Mouse (Mus musculus) urinary bladder, postnatal 10 days (tissue): ENCODE results near the gene Cyp2w1.
"Not testable (repeated sequence)": the region's sequence is repeated elsewhere in the genome, so short reads cannot be mapped to it uniquely, and the experiment has no call there.

ENCODE experiments used
- DNase-seq: peaks from one replicate; pipeline ENCODE4 v3.0.0; 2022; ENCODE audit warnings: low spot score

Gene Cyp2w1

DNA sequence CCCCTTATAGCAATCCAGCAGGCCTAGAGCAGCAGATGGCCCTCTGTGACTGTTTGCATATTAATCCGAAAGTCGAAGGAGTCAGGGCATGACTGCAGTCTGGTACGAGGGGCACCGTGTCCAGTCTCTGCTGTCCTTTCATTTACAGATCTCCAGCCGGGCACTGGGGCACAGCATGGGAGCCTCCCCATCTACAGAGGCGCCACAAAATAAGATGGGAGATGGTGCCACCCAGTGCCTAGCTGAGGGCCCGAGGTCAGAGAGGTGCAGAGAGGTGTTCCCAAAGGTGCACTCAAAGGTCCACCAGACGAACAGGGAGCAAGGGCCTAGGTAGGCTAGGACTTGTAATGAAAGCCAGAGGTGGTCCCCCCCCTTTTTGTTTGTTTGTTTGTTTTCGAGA, 30.8 kb downstream of the Cyp2w1 start:
- DNase-seq = no peak

DNA sequence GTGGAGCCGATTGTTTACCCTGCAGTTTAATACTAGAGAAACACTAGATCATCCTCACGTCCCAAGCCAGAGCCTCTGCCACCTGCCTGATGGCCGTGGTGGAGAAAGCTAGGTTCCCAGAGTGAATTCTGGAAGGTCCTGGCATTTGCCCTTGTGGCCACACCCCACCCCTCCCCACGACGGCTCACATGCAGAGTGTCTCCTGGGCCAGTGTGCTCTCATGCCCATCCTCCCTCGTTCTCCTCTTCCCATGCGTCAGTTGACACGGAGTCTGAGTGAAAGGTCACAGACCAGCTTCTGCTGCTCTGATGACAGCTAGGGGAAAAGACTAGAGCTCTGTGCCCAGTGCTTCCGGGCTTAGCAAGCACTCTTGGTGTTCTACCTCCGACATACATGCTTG, 32.1 kb downstream of the Cyp2w1 start:
- DNase-seq = no peak

DNA sequence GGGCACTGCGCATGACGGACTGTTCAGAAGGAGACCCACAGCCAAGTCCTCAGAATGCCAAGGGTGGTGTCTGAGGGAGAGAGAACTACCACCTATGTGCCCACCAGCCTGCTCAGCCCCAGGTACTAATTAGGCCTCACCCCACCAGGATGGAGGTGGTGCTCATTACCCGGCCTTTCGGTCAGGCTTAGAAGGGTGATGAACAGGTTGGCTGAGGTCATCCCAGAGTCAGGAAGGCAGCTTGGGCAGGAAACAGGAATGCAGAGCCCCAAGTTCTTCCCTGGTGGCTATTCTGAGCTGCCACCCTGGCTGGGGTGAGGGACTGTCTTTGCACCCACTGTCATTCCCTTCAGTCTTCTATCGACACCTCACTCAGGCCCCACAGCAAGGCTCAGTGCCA, 33.6 kb downstream of the Cyp2w1 start:
- DNase-seq = no peak

DNA sequence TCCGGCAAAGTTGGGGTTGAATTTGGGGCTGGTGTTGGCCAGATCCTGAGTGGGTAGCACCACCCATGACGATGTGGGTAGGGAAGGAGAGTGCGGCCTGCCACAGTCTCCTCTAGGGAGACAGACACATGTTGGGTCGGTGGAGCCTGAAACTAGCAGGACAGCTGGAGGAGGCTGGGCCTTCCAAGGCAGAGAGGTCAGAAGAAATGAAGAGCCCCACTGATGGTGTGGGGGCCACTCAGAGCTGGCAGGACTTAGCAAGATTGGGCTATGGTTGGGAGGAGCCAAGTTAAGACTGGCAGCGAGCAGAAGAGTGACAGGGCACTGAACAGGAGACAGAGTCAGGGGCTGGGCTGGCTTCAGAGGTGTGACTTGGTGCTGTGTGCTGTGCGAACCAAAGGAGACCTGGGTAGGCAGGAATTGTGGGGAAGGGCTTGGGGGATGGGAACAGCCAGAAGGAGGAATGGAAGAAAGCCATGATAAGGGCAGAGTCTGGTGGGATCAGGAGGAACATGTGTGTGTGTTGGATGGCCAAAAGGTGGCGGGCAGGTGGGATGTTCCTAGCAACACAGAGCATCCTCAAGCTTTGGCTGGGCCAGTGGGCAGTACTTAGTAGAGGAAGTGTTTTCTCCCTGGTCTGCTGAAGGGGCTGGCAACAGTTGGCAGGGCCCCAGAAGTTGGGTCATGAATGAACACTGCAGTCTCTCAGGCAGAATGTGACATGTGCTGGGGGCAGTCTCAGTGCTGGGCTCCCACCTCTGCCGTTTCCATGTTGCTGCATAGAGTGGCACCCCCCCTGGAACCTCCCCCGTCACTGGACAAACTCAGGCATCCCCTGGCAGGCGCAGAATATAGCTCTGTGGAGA, 35.1 kb downstream of the Cyp2w1 start:
- DNase-seq = no peak

DNA sequence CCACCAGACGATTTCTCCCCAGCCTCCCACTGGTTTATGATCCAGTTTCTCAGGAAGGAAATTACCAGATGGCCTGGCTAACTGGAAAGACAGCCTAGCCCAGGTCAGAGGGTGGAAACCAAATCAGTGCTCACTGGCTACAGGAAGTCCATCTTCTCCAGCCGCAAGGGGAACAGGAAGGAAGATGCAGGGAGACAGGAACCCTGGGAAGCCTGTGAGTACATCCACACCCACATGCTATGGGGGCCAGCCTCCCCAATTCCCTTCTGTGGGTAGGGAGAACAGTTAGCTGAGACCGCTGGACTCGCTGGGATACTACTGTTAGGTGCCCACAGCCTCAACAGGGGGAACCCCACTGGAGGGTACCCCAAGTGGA, 35.8 kb downstream of the Cyp2w1 start:
- DNase-seq = no peak

DNA sequence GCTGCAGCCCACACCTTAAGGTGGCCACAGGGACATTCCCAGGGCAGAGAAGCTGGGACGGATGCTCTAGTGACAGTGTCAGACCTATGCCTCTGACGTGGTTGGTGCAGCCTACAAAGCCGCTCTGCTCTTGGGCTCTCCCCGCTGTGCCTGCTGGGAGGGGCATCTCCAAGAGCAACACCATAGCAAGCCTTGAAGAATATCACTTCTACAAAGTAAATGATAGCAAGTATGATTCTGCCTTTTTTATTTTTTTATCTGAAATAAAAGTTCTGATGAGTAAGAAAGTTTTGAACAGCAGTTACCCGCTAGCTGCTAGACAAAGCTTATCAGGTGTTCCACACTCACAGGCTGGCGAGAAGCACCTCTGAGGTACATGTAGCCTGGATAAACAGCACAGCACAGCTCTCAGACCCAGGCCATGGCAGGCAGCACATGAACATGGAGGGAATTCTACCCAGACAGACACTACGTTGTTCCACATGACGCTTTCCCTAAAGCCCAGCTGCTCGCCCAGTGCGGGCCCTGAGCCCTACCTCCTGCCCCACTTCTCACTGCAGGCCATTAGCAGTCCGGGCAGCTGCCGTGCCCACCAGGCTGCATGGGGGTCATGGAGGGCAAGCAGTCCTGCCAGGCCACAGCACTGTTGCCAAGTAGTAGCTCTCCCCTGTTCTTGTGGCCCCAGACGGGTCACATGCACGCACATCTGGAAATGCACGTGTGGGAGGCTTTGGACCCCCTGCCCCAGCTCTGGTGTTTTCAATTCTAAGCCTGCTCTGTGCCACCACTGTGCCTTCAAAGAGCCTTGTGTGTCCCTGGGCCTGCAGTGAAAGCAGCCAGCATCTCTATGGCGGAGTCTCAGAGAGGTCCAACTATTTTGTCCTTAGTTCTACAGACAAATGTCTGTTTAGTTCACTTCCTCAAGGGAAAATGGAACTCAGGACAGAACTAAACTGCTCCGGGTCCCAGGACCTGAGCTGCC, 36.6 kb downstream of the Cyp2w1 start:
- DNase-seq = no peak

DNA sequence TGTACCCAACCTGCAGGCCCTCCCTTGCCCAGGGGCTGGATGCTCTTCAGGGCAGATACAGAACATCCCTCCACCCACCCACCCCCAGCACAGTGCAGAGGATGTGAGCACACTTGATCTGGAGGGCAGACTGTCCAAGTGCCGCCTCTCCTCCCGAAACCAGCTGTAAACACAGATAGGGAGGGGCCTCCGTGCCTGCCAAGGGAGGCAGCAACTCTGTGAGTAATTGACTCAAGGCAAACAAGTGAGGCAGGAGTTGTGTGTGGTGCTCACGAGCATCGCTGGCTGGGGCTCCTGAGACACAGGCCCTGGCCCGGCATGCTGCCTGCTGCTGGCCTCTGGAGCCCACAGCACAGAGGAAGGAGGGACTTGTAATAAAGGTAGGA, 37.3 kb downstream of the Cyp2w1 start:
- no peak for DNase-seq

DNA sequence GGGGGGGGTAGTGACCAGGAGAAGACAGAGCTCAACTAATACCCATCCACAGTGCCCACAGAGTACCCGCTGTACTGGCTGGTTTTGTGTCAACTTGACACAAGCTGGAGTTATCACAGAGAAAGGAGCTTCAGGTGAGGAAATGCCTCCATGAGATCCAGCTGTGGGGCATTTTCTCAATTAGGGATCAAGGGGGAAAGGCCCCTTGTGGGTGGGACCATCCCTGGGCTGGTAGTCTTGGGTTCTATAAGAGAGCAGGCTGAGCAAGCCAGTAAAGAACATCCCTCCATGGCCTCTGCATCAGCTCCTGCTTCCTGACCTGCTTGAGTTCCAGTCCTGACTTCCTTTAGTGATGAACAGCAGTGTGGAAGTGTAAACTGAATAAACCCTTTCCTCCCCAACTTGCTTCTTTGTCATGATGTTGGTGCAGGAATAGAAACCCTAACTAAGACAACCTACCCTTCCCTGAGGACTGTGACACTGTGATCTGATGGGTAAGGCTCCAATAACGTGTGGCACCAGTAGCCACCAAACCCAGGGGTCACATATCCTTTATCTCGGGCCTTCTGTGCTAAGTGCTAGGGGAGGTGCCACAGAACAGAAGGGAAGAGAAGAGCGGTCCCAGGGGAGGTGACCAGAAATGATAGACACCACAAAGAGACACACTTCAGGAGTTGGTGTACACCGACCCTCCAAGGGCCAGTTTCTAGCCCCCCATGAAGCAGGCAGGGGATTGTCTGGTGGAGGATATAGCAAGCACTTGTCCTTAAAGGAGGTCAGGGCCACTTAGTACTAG, 38.1 kb downstream of the Cyp2w1 start:
- not testable (repeated sequence) for DNase-seq

DNA sequence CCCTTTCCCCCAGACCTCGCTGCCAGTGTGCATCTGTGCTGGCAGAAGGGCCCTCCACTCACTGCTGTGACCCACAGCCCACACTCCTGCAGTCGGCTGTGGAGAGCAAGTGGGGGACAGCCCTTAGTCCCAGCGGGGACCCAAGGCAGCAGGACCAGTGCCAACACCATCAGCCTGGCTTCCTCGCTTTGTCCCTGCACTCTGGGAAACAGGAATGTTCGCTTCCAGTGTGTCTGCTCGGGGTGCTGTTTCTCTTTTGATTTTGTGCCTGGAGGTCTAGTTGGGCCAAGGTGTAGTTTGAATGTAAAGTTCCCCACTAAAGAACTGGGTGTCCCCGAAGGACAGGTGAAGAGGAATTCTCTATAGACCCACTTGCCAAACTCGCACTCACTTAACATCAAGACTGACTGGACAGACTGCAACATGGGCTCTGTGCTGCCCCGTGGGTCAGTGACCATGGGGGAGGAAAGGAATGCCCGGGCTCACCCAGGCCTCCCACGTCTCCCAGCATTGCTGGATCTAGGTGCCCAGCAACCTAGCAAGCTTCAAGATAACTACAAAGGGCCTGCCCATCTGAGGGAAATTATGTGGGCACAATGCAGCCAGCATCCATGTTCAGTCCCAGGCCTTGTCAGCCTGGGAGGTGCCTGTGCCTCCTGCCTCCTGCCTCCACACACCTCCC, 39.0 kb downstream of the Cyp2w1 start:
- no peak for DNase-seq

DNA sequence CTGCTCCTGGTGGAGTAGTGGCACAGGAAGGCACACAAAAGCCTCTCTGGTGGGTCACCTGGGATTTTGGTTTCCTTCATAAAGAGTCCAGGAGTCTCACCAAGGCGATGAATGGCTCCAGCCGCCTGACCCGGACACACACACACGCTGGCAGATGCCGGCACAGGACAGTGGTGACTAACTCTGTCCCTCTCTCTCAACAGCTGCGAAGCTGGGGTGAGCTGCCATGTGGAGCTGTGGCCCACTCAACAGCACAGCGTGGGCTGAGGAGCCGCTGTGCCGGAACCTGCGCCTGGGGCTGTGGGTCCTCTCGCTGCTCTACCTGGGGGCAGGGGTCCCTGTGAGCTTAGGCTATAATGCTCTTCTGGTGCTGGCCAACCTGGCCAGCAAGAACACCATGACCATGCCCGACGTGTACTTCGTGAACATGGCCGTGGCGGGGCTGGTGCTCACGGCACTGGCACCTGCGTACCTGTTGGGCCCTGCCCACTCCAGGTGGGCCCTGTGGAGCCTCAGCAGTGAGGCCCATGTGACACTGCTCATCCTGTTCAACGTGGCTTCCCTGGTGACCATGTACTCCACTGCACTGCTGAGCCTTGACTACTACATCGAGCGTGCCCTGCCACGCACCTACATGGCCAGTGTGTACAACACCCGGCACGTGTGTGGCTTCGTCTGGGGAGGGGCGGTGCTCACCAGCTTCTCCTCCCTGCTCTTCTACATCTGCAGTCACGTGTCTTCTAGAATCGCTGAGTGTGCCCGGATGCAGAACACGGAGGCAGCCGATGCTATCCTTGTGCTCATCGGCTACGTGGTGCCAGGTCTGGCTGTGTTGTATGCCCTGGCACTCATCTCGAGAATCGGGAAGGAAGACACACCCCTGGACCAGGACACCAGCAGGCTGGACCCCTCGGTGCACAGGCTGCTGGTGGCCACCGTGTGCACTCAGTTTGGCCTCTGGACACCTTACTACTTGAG, 40.1 kb downstream of the Cyp2w1 start:
- no peak for DNase-seq

DNA sequence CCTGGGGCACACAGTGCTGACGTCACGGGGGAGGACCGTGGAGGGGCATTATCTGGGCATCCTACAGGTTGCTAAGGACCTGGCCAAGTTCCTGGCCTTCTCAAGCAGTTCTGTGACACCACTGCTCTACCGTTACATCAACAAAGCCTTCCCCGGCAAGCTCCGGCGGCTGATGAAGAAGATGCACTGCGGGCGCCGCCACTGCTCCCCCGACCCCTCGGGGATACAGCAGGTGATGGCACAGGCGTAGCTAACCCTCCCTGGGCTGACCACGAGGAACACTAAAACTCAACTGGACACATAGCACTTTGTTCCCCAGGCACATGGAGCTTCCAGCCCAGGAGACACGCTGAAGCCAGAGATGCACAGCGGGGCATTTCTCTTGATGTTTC, 40.8 kb downstream of the Cyp2w1 start:
- no peak for DNase-seq

DNA sequence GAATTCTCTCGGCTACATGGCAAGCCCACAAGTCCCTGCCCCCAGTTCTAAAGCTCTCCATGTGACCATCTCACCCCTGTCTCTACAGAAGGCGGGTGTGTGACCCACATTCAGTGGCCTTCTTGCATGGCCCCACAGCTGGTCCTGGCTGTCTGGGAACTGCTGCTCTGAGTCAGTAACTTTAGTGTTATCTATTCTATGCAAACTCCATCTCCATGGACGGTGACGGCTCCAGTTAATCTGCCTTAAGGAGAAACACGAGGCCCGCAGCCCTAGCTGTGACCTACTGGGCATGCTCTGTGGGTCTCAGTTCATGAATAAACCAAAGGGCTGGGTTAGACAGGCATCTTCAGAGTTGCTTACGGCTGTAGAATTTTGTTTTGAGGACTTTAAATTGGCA, 42.0 kb downstream of the Cyp2w1 start:
- no peak for DNase-seq

DNA sequence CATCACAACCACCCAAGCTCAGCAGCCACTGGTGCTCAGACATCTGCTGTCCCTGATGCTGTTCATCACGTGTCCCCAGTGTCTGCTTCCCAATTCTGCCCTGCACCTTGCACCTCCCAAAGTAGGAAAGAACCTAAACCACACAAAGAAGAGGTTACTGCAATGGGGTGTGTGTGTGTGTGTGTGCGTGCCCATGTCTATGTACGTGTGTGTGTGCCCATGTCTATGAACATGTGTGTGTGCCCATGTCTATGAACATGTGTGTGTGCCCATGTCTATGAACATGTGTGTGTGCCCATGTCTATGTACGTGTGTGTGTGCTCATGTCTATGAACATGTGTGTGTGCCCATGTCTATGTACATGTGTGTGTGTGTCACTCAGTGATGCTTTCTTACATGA, 43.1 kb downstream of the Cyp2w1 start:
- DNase-seq = no peak

DNA sequence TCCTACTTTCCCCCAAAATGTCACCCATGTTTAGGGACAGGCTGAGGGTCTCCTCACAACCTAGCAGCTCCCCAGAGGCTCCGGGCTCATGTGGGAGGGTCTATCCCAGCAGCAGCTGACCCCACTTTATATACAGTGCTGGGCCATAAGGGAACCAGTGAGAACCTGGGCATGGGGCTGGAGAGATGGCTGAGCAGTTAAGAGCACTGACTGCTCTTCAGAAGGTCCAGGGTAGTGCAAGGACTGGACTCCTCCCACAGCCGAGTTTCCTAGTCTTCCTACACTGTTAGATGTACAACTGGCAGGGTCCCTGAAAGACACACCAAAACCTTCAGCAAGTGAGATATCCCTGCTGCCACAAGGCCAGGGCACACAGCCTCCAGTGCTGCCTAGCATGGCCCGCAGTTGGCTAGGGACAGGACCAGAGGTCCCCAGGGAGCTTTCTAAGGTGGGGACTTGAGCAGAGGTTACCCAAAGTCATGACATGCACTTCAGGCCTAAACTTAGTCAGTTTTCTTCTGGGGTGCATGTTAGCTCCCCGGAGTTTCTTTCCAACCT, 45.0 kb downstream of the Cyp2w1 start:
- no peak for DNase-seq

DNA sequence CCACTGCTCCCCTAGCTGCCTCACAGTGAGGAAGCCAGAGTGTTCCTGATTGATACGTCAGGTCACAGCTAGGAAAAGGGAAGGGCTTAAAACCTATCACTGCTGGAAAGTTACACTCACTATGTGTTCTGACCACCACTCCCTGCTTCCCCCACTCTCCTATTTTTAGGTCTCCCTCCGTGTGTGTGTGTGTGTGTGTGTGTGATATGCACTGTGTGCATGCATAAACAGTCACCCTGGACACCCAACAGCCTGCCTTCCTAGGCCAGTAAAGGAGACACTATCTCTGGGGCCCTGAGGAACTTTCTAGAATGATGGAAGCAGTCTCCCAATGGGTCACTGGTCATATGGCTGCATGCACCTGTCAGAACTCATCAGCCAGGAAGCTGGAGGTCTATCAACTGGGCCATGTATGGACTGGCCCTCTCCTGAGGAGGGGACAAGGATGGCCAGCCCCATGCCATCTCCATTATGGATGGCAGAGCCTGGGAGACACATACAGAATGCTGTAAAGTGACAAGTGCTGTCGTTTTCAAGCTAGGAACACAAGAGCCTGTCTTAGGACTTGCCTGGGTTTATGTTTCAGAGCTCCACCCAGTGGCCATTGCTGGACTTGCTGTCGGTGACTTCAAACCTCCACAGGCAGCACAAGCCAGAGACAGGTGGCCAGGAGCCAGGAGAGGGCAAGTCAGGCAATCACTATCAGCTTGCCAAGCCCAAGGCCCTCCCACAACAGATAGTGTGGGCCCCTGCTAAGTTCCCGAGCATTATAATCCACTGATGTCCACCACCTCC, 45.7 kb downstream of the Cyp2w1 start:
- peak; percentile 70 for DNase-seq

DNA sequence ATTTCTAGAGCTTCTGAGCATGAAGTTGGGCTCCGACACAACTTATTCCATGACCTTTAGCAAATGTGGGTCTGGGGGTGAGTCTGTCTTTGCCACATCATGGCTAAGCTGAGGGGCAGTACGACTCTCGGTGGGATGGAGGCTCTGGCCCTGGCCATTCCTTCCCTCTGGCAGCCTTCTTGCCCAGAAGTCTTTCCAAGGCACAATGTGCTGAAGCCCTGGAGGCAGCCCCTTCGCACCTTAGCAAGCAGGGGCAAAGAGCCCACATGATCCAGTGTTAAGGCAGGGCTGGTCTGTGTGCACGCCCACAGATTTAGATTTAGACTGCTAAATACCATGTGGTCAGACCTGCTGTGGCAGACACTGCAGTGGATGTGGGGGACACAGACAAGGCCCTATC, 46.4 kb downstream of the Cyp2w1 start:
- no peak for DNase-seq

DNA sequence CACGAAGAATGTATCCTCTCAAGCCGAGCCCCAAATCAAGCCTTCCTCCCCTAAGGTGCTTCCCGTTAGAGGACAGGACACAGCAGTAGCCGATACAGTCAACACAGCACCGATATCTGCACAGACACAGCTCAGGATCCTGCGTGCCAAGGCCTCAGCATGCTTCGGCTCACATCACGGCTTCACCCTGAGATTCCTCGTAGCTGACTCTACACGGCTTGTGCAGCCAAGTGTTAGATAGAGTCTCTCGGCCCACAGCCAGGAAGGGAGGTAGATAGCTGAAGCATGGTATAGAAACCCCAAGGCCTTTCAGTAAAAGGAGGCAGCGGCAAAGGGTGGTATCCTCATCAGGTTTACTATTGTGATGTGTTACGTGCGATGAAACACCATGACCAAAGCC, 47.6 kb downstream of the Cyp2w1 start:
- DNase-seq = no peak

DNA sequence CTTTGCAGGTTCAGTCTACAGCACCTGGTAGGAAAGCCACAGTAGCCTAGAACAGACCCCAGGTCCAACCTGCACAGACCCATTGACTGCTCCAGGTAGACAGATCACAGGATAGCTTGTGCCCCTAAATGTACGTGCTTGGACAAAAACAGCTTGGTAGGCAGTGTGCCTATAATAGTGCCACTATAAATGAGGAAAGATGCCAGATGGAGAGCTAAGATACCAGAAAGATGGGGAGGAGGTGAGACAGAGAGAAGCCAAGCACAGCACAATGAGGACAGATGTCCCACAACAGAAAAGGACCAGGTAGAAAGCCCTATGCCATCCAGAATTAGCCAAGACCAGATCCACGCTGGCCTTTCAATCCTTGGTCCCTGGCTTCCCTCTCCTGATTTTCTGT, 49.7 kb downstream of the Cyp2w1 start:
- DNase-seq = no peak

DNA sequence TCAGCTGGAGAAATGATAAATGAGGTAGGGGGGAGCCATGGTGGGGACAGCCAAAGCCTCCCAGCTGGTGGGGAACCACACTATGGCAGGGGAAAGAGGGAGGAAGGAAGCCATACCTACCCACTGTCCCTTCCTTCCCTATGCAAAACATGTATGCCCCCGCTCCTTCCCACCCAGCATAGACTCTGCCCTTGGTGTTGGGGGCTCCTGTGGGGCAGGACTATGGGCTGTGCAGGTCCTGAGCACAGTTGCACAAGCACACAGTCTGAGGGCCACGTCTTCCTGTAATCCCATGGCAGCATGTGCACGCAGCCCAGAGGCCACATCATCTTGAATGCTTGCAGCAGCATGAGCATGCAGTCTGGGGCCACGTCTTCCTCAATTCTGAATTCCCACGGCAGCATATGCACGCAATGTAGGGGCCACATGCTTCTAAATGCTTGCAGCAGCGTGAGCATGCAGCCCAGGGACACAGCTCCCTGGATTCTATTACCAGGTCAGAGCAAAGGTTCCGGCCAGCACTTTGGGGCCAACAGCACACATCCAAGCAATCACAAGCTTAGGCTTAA, 51.4 kb downstream of the Cyp2w1 start:
- DNase-seq = no peak
